Mouse (Mus musculus) brain, embryonic 14.5 days (tissue): ENCODE data around the gene Trpm3.

ENCODE experiments used
- CTCF ChIP-seq: fragments of 200-500 bp; IDR thresholded peaks from 2 replicates; pipeline ENCODE4 v1.5.1; 2012; ENCODE audit warnings: inconsistent platforms, mild to moderate bottlenecking, moderate library complexity, borderline replicate concordance; ENCODE audit not compliant: insufficient read depth, insufficient read length; ENCODE audit errors: extremely low read depth
- POLR2A ChIP-seq: fragments of 200-500 bp; IDR thresholded peaks from 2 replicates; pipeline ENCODE4 v1.6.1; 2012; ENCODE audit warnings: mild to moderate bottlenecking, inconsistent platforms, borderline replicate concordance; ENCODE audit not compliant: poor library complexity, insufficient read depth, insufficient read length, severe bottlenecking; ENCODE audit errors: extremely low read depth

DNA sequence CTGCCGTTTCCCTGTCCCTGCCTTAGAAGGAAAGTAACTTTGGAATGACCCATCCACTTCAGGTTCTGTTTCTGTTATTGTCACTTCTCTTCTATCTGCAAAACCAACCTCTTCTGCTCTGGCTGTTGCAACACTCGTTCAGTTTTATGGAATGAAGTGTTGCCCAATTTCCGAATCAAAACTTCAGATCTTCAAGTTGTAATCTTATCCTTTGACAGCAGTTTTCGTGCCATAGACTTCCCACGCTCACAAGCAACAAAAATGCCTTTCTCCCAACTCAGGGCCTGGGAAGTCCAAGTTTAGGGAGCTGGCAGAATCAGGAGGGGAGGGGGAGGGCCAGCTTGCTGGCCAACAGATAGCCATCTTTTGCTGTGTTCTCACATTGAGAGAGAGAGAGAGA is 889.4 kb downstream of the Trpm3 start:
- no peak for TF ChIP-seq CTCF
- no peak for TF ChIP-seq POLR2A
